ENCODE assay signal across 22 mouse cellular contexts in the genomic region with DNA sequence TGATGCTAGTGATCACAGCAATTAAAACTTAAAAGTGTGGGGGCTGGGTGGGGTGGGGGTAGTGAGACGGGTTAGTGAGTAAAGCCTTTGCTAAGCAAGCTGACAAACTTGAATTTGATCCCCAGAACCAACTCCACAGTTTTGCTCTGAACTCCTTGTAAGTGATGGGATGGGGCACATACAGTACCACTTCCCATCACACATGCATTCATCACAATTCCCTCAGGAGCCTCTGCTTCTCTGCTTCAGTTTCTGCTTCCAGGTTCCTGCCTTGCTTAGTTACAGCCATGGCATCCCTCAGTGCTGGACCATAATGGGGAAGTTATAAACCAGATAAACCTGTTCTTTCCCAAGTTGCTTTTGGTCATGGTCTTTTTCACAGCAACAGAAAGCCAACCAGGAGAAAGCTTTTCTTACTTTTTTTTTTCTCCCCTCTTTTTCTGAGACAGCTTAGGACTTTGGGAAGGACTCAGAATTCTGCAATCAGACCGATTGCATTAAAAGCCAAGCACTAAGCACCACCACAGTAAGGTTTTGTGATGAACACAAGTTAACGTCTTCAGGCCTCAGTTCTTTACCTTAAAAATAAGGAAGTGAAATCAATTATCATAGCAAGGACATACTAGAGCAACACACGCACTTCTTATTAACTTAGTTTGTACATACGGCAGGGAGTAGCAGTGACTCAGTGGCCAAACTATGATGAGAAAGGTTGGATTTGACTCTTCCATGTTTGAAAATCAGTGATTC.
DNase-seq lines count a peak whose midpoint lies in the region; ATAC-seq and TF ChIP-seq lines count a peak whose summit lies in the region.
"Had no signal": no experiment of that assay in that cellular context is flagged by ENCODE, and none has a peak within 500 bp of the region (broad histone marks: within the 10 kb centered on the region; RNA-seq: fewer than 3 reads in every experiment).

No protein-coding gene starts in this region.

- TF ChIP-seq POLR2A in MEL (IDR thresholded peaks at IDR 0.05; ENCODE audit: control insufficient read depth in 1 of 2, insufficient read depth in 1 of 2, low read depth in 1 of 2, low read length in 2 of 2, poor library complexity in 1 of 2): no peak
- TF ChIP-seq POLR2A in embryonic fibroblast, embryonic 13.5 days (IDR thresholded peaks at IDR 0.05; ENCODE audit: low read depth, low read length): no peak
- no peak for TF ChIP-seq POLR2A in myocyte (IDR thresholded peaks at IDR 0.05; ENCODE audit: insufficient read length, low read depth)
- TF ChIP-seq POLR2A in lung, adult 2 months (IDR thresholded peaks at IDR 0.05; ENCODE audit: borderline replicate concordance, extremely low read depth, low read depth, low read length): no peak

- WGBS in midbrain, embryonic 16.5 days: 86% methylated on average over 5 of the region's 5 CpGs
- 84% methylated on average over 5 of the region's 5 CpGs for WGBS in lung, adult 2 months

- no peaks in the 10 kb centered on the region for H3K27me3 ChIP-seq in MEL (ENCODE audit: control insufficient read depth in 1 of 2, insufficient read depth in 2 of 2, low read length in 2 of 2)
- H3K27me3 ChIP-seq in myocyte (ENCODE audit: control insufficient read depth, insufficient read depth, insufficient read length): no peaks in the 10 kb centered on the region
- H3K27me3 ChIP-seq in midbrain, embryonic 16.5 days (ENCODE audit: control insufficient read depth, insufficient read depth, low read depth, low read length): no peaks in the 10 kb centered on the region
- H3K27me3 ChIP-seq: embryonic facial prominence, embryonic 12.5 days; forebrain, embryonic 12.5 days; intestine, embryonic 15.5 days had no signal

- DNase-seq in 416B (ENCODE audit: low read depth) (peak; percentile 62), MEL (ENCODE audit: low read depth, low spot score) (peak; percentile 83)
- no peak for DNase-seq in heart, postnatal 10 days
- DNase-seq in lung, adult 2 months: no peak
- DNase-seq: adrenal gland, postnatal 10 days; cerebellum, adult 11 months; cerebellum, postnatal 10 days; gastrocnemius, postnatal 36 days; kidney, adult 8-10 months; kidney, postnatal 10 days; lung, embryonic 14.5 days had no signal

- H3K4me3 ChIP-seq in MEL (ENCODE audit: control insufficient read depth in 1 of 2, insufficient read depth in 1 of 2, low read depth in 2 of 2, low read length in 2 of 2) (peak overlapping the region; percentile 13 to 15; a peak in 3 of 4 replicates), myocyte (no peak overlapping the region)
- no peak overlapping the region for H3K4me3 ChIP-seq in embryonic fibroblast, embryonic 13.5 days (ENCODE audit: insufficient read depth, low read length)
- no peak overlapping the region for H3K4me3 ChIP-seq in midbrain, embryonic 16.5 days (ENCODE audit: low read depth, low read length)
- no peak overlapping the region for H3K4me3 ChIP-seq in lung, adult 2 months (replicated peaks; ENCODE audit: extremely low read depth, low read depth, low read length)
- H3K4me3 ChIP-seq: embryonic facial prominence, embryonic 12.5 days; erythroblast, embryonic 14.5 days; forebrain, embryonic 12.5 days; hindbrain, embryonic 10.5 days; intestine, embryonic 15.5 days; limb, embryonic 10.5 days had no signal

- H3K9ac ChIP-seq in MEL (ENCODE audit: control insufficient read depth, low read depth, low read length, poor library complexity, severe bottlenecking): peak overlapping the region; percentile 51
- H3K9ac ChIP-seq in midbrain, embryonic 16.5 days (ENCODE audit: low read depth, low read length): no peak overlapping the region
- H3K9ac ChIP-seq: embryonic facial prominence, embryonic 12.5 days; forebrain, embryonic 12.5 days; intestine, embryonic 15.5 days; lung, embryonic 14.5 days had no signal

- no peak for ATAC-seq in midbrain, embryonic 16.5 days
- ATAC-seq: hindbrain, embryonic 16.5 days; intestine, embryonic 15.5 days had no signal

- H3K36me3 ChIP-seq in MEL (ENCODE audit: control insufficient read depth in 1 of 2, insufficient read depth in 2 of 2, low read length in 2 of 2) (peaks cover 0 to 39% of the 10 kb centered on the region in 2 experiments; a peak in 2 of 4 replicates), myocyte (ENCODE audit: control insufficient read depth, insufficient read depth) (no peaks in the 10 kb centered on the region)
- no peaks in the 10 kb centered on the region for H3K36me3 ChIP-seq in midbrain, embryonic 16.5 days (ENCODE audit: control insufficient read depth, insufficient read depth, low read length)
- H3K36me3 ChIP-seq: embryonic facial prominence, embryonic 12.5 days; forebrain, embryonic 12.5 days; hindbrain, embryonic 10.5 days; intestine, embryonic 15.5 days; limb, embryonic 10.5 days had no signal

- H3K9me3 ChIP-seq in MEL (replicated peaks; ENCODE audit: insufficient read depth, low read length): no peaks in the 10 kb centered on the region
- H3K9me3 ChIP-seq in midbrain, embryonic 16.5 days (replicated peaks; ENCODE audit: control insufficient read depth, low read length, poor library complexity, severe bottlenecking): no peaks in the 10 kb centered on the region
- H3K9me3 ChIP-seq: embryonic facial prominence, embryonic 12.5 days; forebrain, embryonic 12.5 days; hindbrain, embryonic 10.5 days; intestine, embryonic 15.5 days; limb, embryonic 10.5 days had no signal

- H3K27ac ChIP-seq in MEL (ENCODE audit: control insufficient read depth, low read depth, low read length): peak overlapping the region; percentile 95
- peak overlapping the region; percentile 100 for H3K27ac ChIP-seq in embryonic fibroblast, embryonic 13.5 days (ENCODE audit: insufficient read depth, low read length)
- H3K27ac ChIP-seq in midbrain, embryonic 16.5 days (ENCODE audit: low read length): no peak overlapping the region
- H3K27ac ChIP-seq: embryonic facial prominence, embryonic 12.5 days; forebrain, embryonic 12.5 days; hindbrain, embryonic 10.5 days; intestine, embryonic 15.5 days; limb, embryonic 10.5 days had no signal

- TF ChIP-seq CTCF in MEL (IDR thresholded peaks at IDR 0.05 in 2 of 3, conservative IDR thresholded peaks at IDR 0.05 in 1 of 3; ENCODE audit: control insufficient read depth in 1 of 3, insufficient read depth in 1 of 3, low read depth in 2 of 3, low read length in 3 of 3, poor library complexity in 1 of 3, severe bottlenecking in 1 of 3): no peak
- TF ChIP-seq CTCF in embryonic fibroblast, embryonic 13.5 days (IDR thresholded peaks at IDR 0.05; ENCODE audit: borderline replicate concordance, insufficient read depth, low read length): no peak
- TF ChIP-seq CTCF in lung, adult 2 months (IDR thresholded peaks at IDR 0.05; ENCODE audit: insufficient read depth, low read length): no peak

- peak; percentile 15 to 50; a peak in 1 of 4 replicates for TF ChIP-seq EP300 in MEL (IDR thresholded peaks at IDR 0.05; ENCODE audit: low read depth in 1 of 2, low read length in 2 of 2)

- H3K4me1 ChIP-seq in MEL (ENCODE audit: control insufficient read depth in 1 of 2, insufficient read depth in 2 of 2, low read length in 2 of 2): peaks cover 12 to 23% of the 10 kb centered on the region in 2 experiments
- peaks cover 18% of the 10 kb centered on the region for H3K4me1 ChIP-seq in embryonic fibroblast, embryonic 13.5 days (ENCODE audit: control insufficient read depth, insufficient read depth, low read length)
- H3K4me1 ChIP-seq in midbrain, embryonic 16.5 days (ENCODE audit: control insufficient read depth, insufficient read depth, low read length): no peaks in the 10 kb centered on the region
- peaks cover 5% of the 10 kb centered on the region; the same call in 1 of the 2 replicates for H3K4me1 ChIP-seq in lung, adult 2 months (ENCODE audit: control insufficient read depth, insufficient read depth, low read length)
- H3K4me1 ChIP-seq: embryonic facial prominence, embryonic 12.5 days; forebrain, embryonic 12.5 days; hindbrain, embryonic 10.5 days; intestine, embryonic 15.5 days had no signal

- no peaks in the 10 kb centered on the region for H3K79me2 ChIP-seq in MEL (ENCODE audit: control insufficient read depth, insufficient read depth, low read length, poor library complexity)
- H3K79me2 ChIP-seq in myocyte (ENCODE audit: control insufficient read depth, insufficient read depth): no peaks in the 10 kb centered on the region

- TF ChIP-seq RAD21 in MEL (IDR thresholded peaks at IDR 0.05; ENCODE audit: low read depth, low read length): no peak

- intact Hi-C loops in heart, postnatal 10 days (cut with DNase I): no loop called here

- H3K4me2 ChIP-seq in myocyte (ENCODE audit: low read depth): peak overlapping the region; percentile 65
- H3K4me2 ChIP-seq in midbrain, embryonic 16.5 days (ENCODE audit: low read length): no peak overlapping the region
- H3K4me2 ChIP-seq: embryonic facial prominence, embryonic 12.5 days; forebrain, embryonic 12.5 days; intestine, embryonic 15.5 days; lung, embryonic 14.5 days; midbrain, embryonic 11.5 days had no signal

- no peak overlapping the region for H3ac ChIP-seq in myocyte (ENCODE audit: control insufficient read depth, insufficient read length)

TF ChIP-seq in MEL, 35 proteins besides CTCF, POLR2A, EP300 and RAD21 (continues in another document):
- TF ChIP-seq UBTF (IDR thresholded peaks at IDR 0.05; ENCODE audit: borderline replicate concordance, insufficient read depth, low read depth, low read length) (no peak), BHLHE40 (IDR thresholded peaks at IDR 0.05; ENCODE audit: borderline replicate concordance, low read depth, low read length) (no peak), ELF1 (IDR thresholded peaks at IDR 0.05; ENCODE audit: low read depth, low read length) (0 out of 2 replicates have a peak, but pooled peaks have one; percentile 26), ETS1 (IDR thresholded peaks at IDR 0.05; ENCODE audit: low read depth, low read length) (peak; percentile 24; the same call in 1 of the 2 replicates), MEF2A (IDR thresholded peaks at IDR 0.05; ENCODE audit: extremely low read depth, insufficient replicate concordance, low read depth, low read length, poor library complexity, severe bottlenecking) (no peak), ZNF384 (IDR thresholded peaks at IDR 0.05; ENCODE audit: low read depth, low read length) (peak; percentile 62), HCFC1 (IDR thresholded peaks at IDR 0.05; ENCODE audit: low read depth, low read length) (no peak)

TF ChIP-seq in myocyte, 11 proteins besides CTCF, POLR2A, EP300 and RAD21:
- TF ChIP-seq TCF12 (IDR thresholded peaks at IDR 0.05; ENCODE audit: insufficient read depth, poor library complexity, severe bottlenecking): no peak
- no peak for TF ChIP-seq TCF3 (IDR thresholded peaks at IDR 0.05; ENCODE audit: insufficient read length, low read depth)
- no peak for TF ChIP-seq CEBPB (IDR thresholded peaks at IDR 0.05; ENCODE audit: insufficient read depth, poor library complexity, severe bottlenecking)
- no peak for TF ChIP-seq MAX (IDR thresholded peaks at IDR 0.05; ENCODE audit: low read depth)
- TF ChIP-seq SRF (IDR thresholded peaks at IDR 0.05; ENCODE audit: control insufficient read depth, insufficient read length, low read depth): no peak
- no peak for TF ChIP-seq POLR2AphosphoS2 (IDR thresholded peaks at IDR 0.05; ENCODE audit: insufficient read length, low read depth)
- TF ChIP-seq REST (IDR thresholded peaks at IDR 0.05; ENCODE audit: insufficient read depth, insufficient read length): no peak

Comparison
In these comparisons a context has a peak if more than half of its experiments do, and no peak if none do; other contexts are left out.
1. DNase-seq: peak in 416B (single experiment) and MEL (single experiment); none in heart, postnatal 10 days (0 of 2) and lung, adult 2 months (single experiment).
2. H3K4me3 ChIP-seq: peak in MEL (2 of 2); none in embryonic fibroblast, embryonic 13.5 days (single experiment), myocyte (single experiment), midbrain, embryonic 16.5 days (single experiment) and lung, adult 2 months (single experiment).